Mouse (Mus musculus) limb, embryonic 13.5 days (tissue): ENCODE measurements around the gene Klk15. TPM values are rescaled to one million over a fixed set of nuclear protein-coding genes. Genes with fewer than 3 reads are reported as not detected.
"Not testable (repeated sequence)": the region's sequence is repeated elsewhere in the genome, so short reads cannot be mapped to it uniquely, and the experiment has no call there.

Experiments
- ATAC-seq: fragments of 200-750 bp; cut with Nextera tagmentation; 2 replicates; pipeline ENCODE4 v1.8.0; 2017; ENCODE audit warnings: low read depth, moderate number of reproducible peaks, moderate TSS enrichment; ENCODE audit not compliant: low FRiP score
- H3K27ac ChIP-seq: fragments of 300-500 bp; sonication (generic); 2 replicates; pipeline ENCODE4 v1.5.1; 2015; ENCODE audit warnings: inconsistent platforms, mild to moderate bottlenecking, moderate library complexity
- H3K27me3 ChIP-seq: fragments of 300-500 bp; sonication (generic); 2 replicates; pipeline ENCODE4 v1.6.1; 2015; ENCODE audit warnings: mild to moderate bottlenecking, inconsistent platforms
- H3K36me3 ChIP-seq: fragments of 300-500 bp; sonication (generic); 2 replicates; pipeline ENCODE4 v1.6.1; 2015; ENCODE audit warnings: inconsistent platforms, mild to moderate bottlenecking, moderate library complexity
- H3K4me1 ChIP-seq: fragments of 300-500 bp; sonication (generic); 2 replicates; pipeline ENCODE4 v1.6.1; 2015; ENCODE audit warnings: inconsistent platforms
- H3K4me2 ChIP-seq: fragments of 300-500 bp; sonication (generic); replicated peaks from 2 replicates; pipeline ENCODE4 v1.6.1; 2015; ENCODE audit warnings: inconsistent platforms, mild to moderate bottlenecking, moderate library complexity
- H3K4me3 ChIP-seq: fragments of 300-500 bp; sonication (generic); 2 replicates; pipeline ENCODE4 v1.5.1; 2015; ENCODE audit warnings: moderate library complexity, mild to moderate bottlenecking, inconsistent platforms
- H3K9ac ChIP-seq: fragments of 300-500 bp; sonication (generic); 2 replicates; pipeline ENCODE4 v1.6.1; 2015; ENCODE audit warnings: mild to moderate bottlenecking, inconsistent platforms
- H3K9me3 ChIP-seq: fragments of 300-500 bp; sonication (generic); 2 replicates; pipeline ENCODE4 v1.6.1; 2016; ENCODE audit warnings: inconsistent platforms
- WGBS: fragments of 180-500 bp; shearing (Covaris S2); methylation state at CpG from one replicate; pipeline ENCODE4 v1.1.7; 2015; 5-methylcytosine and 5-hydroxymethylcytosine counted together
- polyA plus RNA-seq: library from polyadenylated mRNA; unstranded; fragments of >200 nt; fragmentation: Nextera tagmentation; extraction: Ambion mirVana; gene quantifications from 2 replicates; pipeline ENCODE4 v1.2.1, GENCODE M21; 2015

Gene Klk15
- polyA plus RNA-seq, 1 experiment from 2014 or later = not detected

DNA sequence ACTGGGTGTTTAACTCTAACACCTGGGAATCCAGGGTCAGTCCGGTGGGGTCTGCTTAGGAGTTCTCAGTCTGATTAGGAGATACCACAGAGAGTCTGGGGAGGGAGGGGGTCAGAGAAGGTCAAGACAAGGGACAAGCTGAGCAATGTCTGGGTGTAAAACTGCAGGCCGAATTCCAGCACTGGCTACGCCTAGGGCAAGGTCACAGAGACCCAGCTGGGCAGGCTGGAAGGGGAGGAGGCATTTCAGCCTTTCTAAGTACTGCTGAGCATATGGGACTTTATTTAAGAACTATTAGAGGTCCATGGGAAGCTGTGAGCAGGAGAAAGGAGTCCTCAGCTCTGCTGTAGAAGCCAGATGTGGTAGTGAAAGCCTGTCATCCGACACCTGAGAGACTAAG is 1.2 kb upstream of the Klk15 start:
- Histone ChIP-seq H3K36me3 (no peaks in the 10 kb centered on the region), H3K27ac (no peak overlapping the region), H3K4me2 (no peak overlapping the region), H3K4me3 (no peak overlapping the region), H3K9ac (no peak overlapping the region), H3K4me1 (no peaks in the 10 kb centered on the region; the same call in 1 of the 2 replicates), H3K27me3 (no peaks in the 10 kb centered on the region), H3K9me3 (no peaks in the 10 kb centered on the region)
- WGBS = 46% methylated on average over 4 of the region's 4 CpGs
- no peak for ATAC-seq

DNA sequence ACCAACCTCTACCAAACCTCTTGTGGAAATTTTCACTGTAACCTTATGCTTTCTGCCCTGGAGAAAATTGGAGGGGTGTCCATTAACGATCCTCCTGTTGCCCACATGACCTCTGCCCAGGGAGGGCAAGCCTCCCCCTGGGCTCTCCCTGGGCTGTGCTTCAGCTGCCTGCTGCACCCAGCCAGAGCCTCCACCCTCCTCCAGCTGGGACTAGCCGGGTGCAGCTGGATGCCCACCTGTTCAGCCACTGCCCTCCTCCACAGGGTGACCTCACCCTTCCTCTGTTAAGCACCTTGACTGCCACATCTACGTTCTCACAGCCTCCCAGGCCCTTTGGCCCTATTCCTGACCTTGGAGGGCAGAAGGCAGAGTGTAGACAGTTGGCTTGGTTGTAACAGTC is 1.2 kb downstream of the Klk15 start:
- no peaks in the 10 kb centered on the region for H3K27me3 ChIP-seq
- no peak overlapping the region for H3K27ac ChIP-seq
- H3K4me1 ChIP-seq = no peaks in the 10 kb centered on the region; the same call in 1 of the 2 replicates
- no peak overlapping the region for H3K9ac ChIP-seq
- H3K9me3 ChIP-seq = no peaks in the 10 kb centered on the region
- no peak overlapping the region for H3K4me3 ChIP-seq
- H3K36me3 ChIP-seq = no peaks in the 10 kb centered on the region
- 32% methylated on average over 3 of the region's 3 CpGs for WGBS
- no peak for ATAC-seq
- H3K4me2 ChIP-seq = no peak overlapping the region

DNA sequence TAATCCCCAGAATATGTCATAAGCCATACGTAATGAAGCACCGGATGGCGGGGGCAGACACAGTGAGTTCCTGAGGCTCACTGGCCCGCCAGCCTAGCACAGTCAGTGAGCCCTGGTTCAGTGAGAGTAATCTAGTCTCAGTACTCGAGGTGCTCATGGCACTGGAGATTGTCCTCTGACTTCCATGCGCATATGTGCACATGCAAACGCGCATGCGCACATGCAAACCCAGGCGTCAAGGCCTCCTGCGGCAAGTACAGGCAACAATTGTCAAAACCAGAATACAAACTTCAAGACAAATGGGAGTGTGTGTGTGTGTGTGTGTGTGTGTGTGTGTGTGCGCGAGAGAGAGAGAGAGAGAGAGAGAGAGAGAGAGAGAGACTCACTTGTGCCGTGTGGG is 3.0 kb downstream of the Klk15 start:
- 84% methylated on average over 14 of the region's 14 CpGs for WGBS
- Histone ChIP-seq H3K27ac (no peak overlapping the region), H3K9me3 (no peaks in the 10 kb centered on the region), H3K36me3 (no peaks in the 10 kb centered on the region), H3K9ac (no peak overlapping the region), H3K4me2 (no peak overlapping the region), H3K27me3 (no peaks in the 10 kb centered on the region), H3K4me3 (no peak overlapping the region), H3K4me1 (no peaks in the 10 kb centered on the region; the same call in 1 of the 2 replicates)
- ATAC-seq = no peak

DNA sequence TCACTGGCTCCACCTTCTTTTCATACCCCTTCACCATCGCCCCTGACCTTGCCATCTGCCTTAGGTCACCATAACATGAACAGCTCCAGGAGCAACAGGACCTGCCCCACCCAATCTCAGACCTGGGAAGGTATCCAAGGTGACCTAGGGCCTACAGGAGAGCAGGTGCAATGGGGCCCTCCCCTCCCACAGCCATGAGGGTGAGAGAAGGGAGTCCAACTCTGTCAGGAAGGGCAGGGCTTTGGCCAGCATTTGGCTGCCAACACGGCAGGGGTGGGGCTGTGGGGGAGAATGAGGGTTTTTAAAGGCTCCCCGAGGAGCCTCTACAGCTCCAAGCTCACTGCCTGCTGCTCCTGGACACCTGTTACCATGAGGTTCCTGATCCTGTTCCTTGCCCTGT is 8.8 kb downstream of the Klk15 start:
- H3K9me3 ChIP-seq, H3K4me3 ChIP-seq, H3K36me3 ChIP-seq, H3K4me1 ChIP-seq, H3K27ac ChIP-seq, H3K4me2 ChIP-seq, H3K27me3 ChIP-seq, ATAC-seq, H3K9ac ChIP-seq: not testable (repeated sequence)
- WGBS = 66% methylated on average over 3 of the region's 3 CpGs

DNA sequence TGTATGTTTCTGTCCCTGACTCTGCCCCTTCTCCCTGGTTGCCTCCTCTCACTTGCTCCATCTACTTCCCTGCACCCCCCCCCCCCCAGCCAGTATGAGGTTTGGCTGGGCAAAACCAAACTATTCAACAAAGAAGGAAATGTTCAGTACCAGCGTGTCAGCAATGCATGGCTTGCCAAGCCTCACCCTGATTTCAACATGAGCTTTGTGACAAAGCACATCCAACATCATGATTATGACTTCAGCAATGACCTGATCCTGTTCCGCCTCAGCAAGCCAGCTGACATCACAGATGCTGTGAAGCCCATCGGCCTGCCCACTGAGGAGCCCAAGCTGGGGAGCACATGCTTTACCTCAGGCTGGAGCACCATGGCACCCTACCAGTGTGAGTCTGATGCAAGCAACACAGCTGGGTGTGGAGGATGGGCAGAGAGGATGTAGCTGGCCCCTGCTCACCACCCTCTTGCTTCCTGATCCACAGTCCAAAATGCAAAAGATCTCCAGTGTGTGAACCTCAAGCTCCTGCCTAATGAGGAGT is 11.3 kb downstream of the Klk15 start:
- no peak for ATAC-seq
- no peaks in the 10 kb centered on the region for H3K36me3 ChIP-seq
- no peaks in the 10 kb centered on the region for H3K9me3 ChIP-seq

DNA sequence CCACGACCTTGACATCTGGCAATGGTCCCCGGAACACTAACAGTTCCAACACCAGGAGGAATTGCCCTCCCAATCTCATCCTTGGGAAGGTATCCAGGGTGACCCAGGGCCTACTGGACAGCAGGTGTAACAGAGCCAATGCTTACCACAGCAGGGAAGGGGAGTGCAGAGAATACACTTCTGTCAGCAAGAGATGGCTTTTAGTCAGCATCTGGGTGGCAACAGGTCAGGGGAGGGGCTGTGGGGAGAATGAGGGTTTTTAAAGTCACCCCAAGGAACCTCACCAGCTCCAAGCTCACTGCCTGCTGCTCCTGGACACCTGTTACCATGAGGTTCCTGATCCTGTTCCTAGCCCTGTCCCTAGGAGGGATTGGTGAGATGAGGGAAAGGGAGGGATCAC is 16.8 kb downstream of the Klk15 start, which contains the start of gene Klk1b8:
Gene Klk1b8 (plus strand): TSS at position 301 of the 400 bp plus-strand sequence.
- 65% methylated on average over 2 of the region's 2 CpGs for WGBS
- H3K27me3 ChIP-seq = no peaks in the 10 kb centered on the region
- no peaks in the 10 kb centered on the region for H3K9me3 ChIP-seq
- no peak within 1 kb of the TSS for H3K27ac ChIP-seq
- no peak within 1 kb of the TSS for H3K4me3 ChIP-seq
- no peak for ATAC-seq
- H3K4me2 ChIP-seq = no peak within 1 kb of the TSS
- H3K9ac ChIP-seq = no peak within 1 kb of the TSS
- H3K4me1 ChIP-seq = no peaks in the 10 kb centered on the region
- no peaks in the 10 kb centered on the region for H3K36me3 ChIP-seq

More for the DNA sequence above, 11.3 kb downstream of the Klk15 start:
- Histone ChIP-seq H3K4me3 (no peak overlapping the region), H3K4me2 (no peak overlapping the region), H3K27me3 (no peaks in the 10 kb centered on the region), H3K27ac (no peak overlapping the region), H3K9ac (no peak overlapping the region), H3K4me1 (no peaks in the 10 kb centered on the region)
- WGBS = 77% methylated on average over 3 of the region's 3 CpGs

DNA sequence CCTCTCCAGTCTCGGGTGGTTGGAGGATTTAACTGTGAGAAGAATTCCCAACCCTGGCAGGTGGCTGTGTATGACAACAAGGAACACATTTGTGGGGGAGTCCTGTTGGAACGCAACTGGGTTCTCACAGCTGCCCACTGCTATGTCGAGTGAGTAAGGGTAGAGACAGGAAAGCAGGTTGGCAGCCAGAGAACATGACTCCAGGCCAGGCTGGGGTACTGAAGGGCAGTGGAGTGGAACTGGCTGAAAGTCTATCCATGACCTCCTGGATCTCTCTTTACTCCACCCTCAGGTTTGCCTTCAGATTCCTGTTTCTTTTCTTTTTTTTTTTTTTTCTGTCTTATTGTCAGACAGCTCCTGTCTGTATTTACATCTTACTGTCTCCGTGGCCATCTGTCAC is 19.2 kb downstream of the Klk15 start:
- WGBS = 68% methylated on average over 4 of the region's 4 CpGs
- Histone ChIP-seq H3K9ac (no peak overlapping the region), H3K9me3 (no peaks in the 10 kb centered on the region), H3K36me3 (no peaks in the 10 kb centered on the region), H3K27ac (no peak overlapping the region), H3K4me1 (no peaks in the 10 kb centered on the region), H3K4me2 (no peak overlapping the region), H3K4me3 (no peak overlapping the region), H3K27me3 (no peaks in the 10 kb centered on the region)
- no peak for ATAC-seq

DNA sequence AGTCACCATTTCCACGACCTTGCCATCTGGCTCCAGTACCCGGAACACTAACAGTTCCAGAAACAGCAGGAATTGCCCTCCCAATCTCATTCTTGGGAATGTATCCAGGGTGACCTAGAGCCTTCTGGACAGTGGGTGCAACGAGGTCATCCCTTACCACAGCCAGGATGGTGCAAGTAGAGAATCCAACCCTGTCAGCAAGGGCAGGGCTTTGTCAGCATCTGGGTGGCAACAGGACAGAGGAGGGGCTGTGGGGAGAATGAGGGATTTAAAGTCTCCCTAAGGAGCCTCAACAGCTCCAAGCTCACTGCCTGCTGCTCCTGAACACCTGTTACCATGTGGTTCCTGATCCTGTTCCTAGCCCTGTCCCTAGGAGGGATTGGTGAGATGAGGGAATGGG is 32.9 kb downstream of the Klk15 start, which contains the start of gene Klk1b1:
Gene Klk1b1 (plus strand): TSS at position 301 of the 400 bp plus-strand sequence.
- Histone ChIP-seq H3K27me3 (no peaks in the 10 kb centered on the region), H3K9ac (no peak within 1 kb of the TSS), H3K36me3 (no peaks in the 10 kb centered on the region), H3K4me2 (no peak within 1 kb of the TSS), H3K4me1 (no peaks in the 10 kb centered on the region), H3K4me3 (no peak within 1 kb of the TSS), H3K9me3 (no peaks in the 10 kb centered on the region), H3K27ac (no peak within 1 kb of the TSS)
- no peak for ATAC-seq
- WGBS = 70% methylated on average over 3 of the region's 3 CpGs

DNA sequence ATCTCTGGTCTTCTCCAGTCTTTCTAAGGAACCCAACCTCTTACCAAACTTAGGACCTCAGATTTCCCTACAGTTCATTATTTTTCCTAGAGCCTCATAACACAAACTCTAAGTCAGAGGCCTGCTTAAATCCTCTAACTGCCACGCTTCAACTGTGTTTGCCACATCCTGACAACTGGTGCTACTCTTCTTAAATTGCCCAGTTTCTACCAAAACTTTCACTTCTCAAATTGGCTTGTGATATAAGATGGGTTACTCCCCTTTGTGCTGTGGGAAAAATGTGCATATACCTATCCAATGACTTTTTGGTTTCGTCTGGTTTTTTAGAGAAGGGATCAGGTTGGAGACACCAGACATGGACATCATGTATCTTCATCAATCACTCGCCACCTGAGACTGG is 33.5 kb downstream of the Klk15 start:
- H3K9me3 ChIP-seq = no peaks in the 10 kb centered on the region
- no peak overlapping the region for H3K4me2 ChIP-seq
- ATAC-seq = no peak
- no peaks in the 10 kb centered on the region for H3K4me1 ChIP-seq
- no peaks in the 10 kb centered on the region for H3K27me3 ChIP-seq
- 79% methylated on average over 3 of the region's 3 CpGs for WGBS
- H3K4me3 ChIP-seq = no peak overlapping the region
- H3K36me3 ChIP-seq = no peaks in the 10 kb centered on the region
- H3K27ac ChIP-seq = no peak overlapping the region
- no peak overlapping the region for H3K9ac ChIP-seq

DNA sequence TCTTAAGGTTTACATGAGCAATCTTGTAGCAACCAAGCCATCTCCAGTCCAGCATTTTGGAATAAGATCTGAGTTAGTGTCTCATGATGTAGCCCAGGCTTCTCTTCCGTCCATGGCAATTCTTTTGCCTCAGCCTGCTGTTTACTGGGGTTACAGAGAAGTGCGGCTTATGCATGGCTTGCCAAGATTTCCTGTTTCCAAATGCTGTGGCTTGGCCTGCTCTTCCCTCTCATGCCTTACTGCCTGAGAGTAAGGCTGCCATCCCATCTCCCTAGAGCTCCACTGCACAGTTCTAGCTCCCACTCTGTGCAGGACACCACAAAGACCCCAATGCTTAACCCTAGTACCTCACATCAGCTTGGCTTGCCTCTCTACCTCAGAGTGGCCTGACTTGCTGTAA is 34.1 kb downstream of the Klk15 start:
- Histone ChIP-seq H3K4me3 (no peak overlapping the region), H3K27ac (no peak overlapping the region), H3K36me3 (no peaks in the 10 kb centered on the region), H3K4me2 (no peak overlapping the region), H3K27me3 (no peaks in the 10 kb centered on the region), H3K4me1 (no peaks in the 10 kb centered on the region), H3K9me3 (no peaks in the 10 kb centered on the region), H3K9ac (no peak overlapping the region)
- 81% methylated on average over 2 of the region's 2 CpGs for WGBS
- ATAC-seq = no peak

DNA sequence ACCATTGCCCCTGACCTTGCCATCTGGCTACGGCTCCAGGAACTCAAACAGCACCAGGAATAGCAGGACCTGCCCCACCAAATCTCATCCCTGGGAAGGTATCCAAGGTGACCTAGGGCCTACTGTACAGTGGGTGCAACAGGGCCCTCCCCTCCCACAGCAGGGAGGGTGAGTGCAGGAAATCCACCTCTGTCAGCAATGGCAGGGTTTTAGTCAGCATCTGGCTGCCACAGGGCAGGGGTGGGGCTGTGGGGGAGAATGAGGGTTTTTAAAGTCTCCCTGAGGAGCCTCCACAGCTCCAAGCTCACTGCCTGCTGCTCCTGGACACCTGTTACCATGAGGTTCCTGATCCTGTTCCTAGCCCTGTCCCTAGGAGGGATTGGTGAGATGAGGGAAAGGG is 42.2 kb downstream of the Klk15 start, which contains the start of gene Klk1b9:
Gene Klk1b9 (plus strand): TSS at position 301 of the 400 bp plus-strand sequence.
- H3K27me3 ChIP-seq, ATAC-seq, H3K4me2 ChIP-seq, H3K27ac ChIP-seq, H3K4me3 ChIP-seq, H3K9ac ChIP-seq, H3K36me3 ChIP-seq, H3K9me3 ChIP-seq, H3K4me1 ChIP-seq: not testable (repeated sequence)
- 72% methylated on average over 1 of the region's 1 CpGs for WGBS

DNA sequence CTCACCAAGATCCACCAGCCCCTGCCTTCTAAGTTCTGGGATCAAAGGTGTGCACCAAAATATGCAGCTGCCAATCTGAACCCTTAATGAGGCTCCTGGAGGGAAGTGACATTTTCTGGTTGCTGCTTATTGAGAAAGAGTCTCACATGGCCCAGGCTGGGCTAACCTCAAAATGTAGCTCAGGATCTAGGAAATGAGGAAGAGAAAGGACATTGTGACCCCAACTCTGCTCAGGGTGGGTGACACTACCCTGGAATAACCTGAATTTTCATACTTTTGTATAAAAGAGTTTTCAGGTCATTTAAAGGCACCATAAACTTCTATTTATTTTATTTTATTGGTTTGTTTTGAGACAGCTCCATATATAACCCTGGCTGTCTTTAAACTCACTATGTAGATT is 52.1 kb downstream of the Klk15 start:
- Histone ChIP-seq H3K9me3 (no peaks in the 10 kb centered on the region), H3K9ac (no peak overlapping the region), H3K36me3 (no peaks in the 10 kb centered on the region), H3K27ac (no peak overlapping the region), H3K4me1 (no peaks in the 10 kb centered on the region), H3K4me3 (no peak overlapping the region), H3K4me2 (no peak overlapping the region), H3K27me3 (no peaks in the 10 kb centered on the region)
- ATAC-seq = no peak
